8 mouse cellular contexts compared by ENCODE assay signal in genomic region chr9:108052885-108053664, GRCm38 (mm10). TPM values are rescaled to one million over a fixed set of nuclear protein-coding genes. Genes with fewer than 3 reads are reported as not detected.
DNase-seq lines count a peak whose midpoint lies in the region; ATAC-seq and TF ChIP-seq lines count a peak whose summit lies in the region.

Gene Amigo3 (plus strand): TSS chr9:108053159.

- ATAC-seq in frontal cortex, adult (ENCODE audit: low TSS enrichment) = peak; percentile 71
- ATAC-seq in lung, postnatal 0 days = peak; percentile 74

- peak; percentile 97 for TF ChIP-seq CTCF in lung, postnatal 0 days (IDR thresholded peaks at IDR 0.05)

- peaks cover 73% of the 10 kb centered on the region for H3K36me3 ChIP-seq in hindbrain, embryonic 10.5 days
- peaks cover 15% of the 10 kb centered on the region; the same call in 1 of the 2 replicates for H3K36me3 ChIP-seq in lung, postnatal 0 days (ENCODE audit: insufficient read depth, low read length)

- no peak within 1 kb of the TSS for H3K9ac ChIP-seq in lung, postnatal 0 days (replicated peaks; ENCODE audit: low read depth)

- H3K9me3 ChIP-seq in hindbrain, embryonic 10.5 days = no peaks in the 10 kb centered on the region
- no peaks in the 10 kb centered on the region for H3K9me3 ChIP-seq in lung, postnatal 0 days (ENCODE audit: low read length)

- no peak for TF ChIP-seq EP300 in lung, postnatal 0 days (IDR thresholded peaks at IDR 0.05)

- peak within 1 kb of the TSS; percentile 51; the same call in 1 of the 2 replicates for H3K27ac ChIP-seq in hindbrain, embryonic 10.5 days
- H3K27ac ChIP-seq in lung, postnatal 0 days (ENCODE audit: low read length) = 0 out of 2 replicates have a peak within 1 kb of the TSS, but pooled peaks have one; percentile 39

- H3K4me1 ChIP-seq in hindbrain, embryonic 10.5 days (replicated peaks) = peaks cover 33% of the 10 kb centered on the region
- peaks cover 7% of the 10 kb centered on the region; the same call in 1 of the 2 replicates for H3K4me1 ChIP-seq in lung, postnatal 0 days (ENCODE audit: insufficient read depth, low read depth, low read length)

- no peaks in the 10 kb centered on the region for H3K27me3 ChIP-seq in hindbrain, embryonic 10.5 days (ENCODE audit: insufficient read depth, poor library complexity, severe bottlenecking)
- H3K27me3 ChIP-seq in lung, postnatal 0 days (replicated peaks; ENCODE audit: insufficient read depth, low read length) = no peaks in the 10 kb centered on the region

- WGBS in hindbrain, embryonic 10.5 days = 55% methylated on average over 20 of the region's 20 CpGs
- 52% methylated on average over 20 of the region's 20 CpGs for WGBS in lung, postnatal 0 days

- H3K4me2 ChIP-seq in lung, postnatal 0 days (replicated peaks; ENCODE audit: low read depth, low read length) = peak within 1 kb of the TSS; percentile 39

- DNase-seq in MN1 (ENCODE audit: low spot score) = peak; percentile 92
- peak; percentile 98 for DNase-seq in cerebellum, adult 9-10 months
- DNase-seq in hindbrain, embryonic 10.5 days (ENCODE audit: low spot score) = peak; percentile 95
- DNase-seq in layer of hippocampus, adult 9-11 months = peak; percentile 96
- peak; percentile 98 for DNase-seq in lung, postnatal 0 days (ENCODE audit: low spot score)
- DNase-seq in ovary, postnatal 14 days (ENCODE audit: low spot score) = peak; percentile 97
- peak; percentile 96 for DNase-seq in thymus, postnatal 14 days

- peak within 1 kb of the TSS; percentile 32 for H3K4me3 ChIP-seq in hindbrain, embryonic 10.5 days
- H3K4me3 ChIP-seq in lung, postnatal 0 days (ENCODE audit: low read depth, low read length) = no peak within 1 kb of the TSS

RNA-seq across cellular contexts. Expression of gene Amigo3, which starts in this region (rescaled TPM):
- 2.4 and 3.4 TPM in 2 replicates for polyA plus RNA-seq in hindbrain, embryonic 10.5 days (2016; fragmentation: Nextera tagmentation; extraction: Ambion mirVana)
- polyA plus RNA-seq in lung, postnatal 0 days (2015; fragmentation: Nextera tagmentation; extraction: Ambion mirVana) = 1.6 and 1.7 TPM in 2 replicates
